Mouse (Mus musculus): Measurements from ENCODE around the gene Jmjd8.

GRCm38 (mm10) chr17:25835816-25836215, 7.1 kb downstream of the Jmjd8 start:
- TF ChIP-seq EP300 (IDR thresholded peaks at IDR 0.05; ENCODE audit: insufficient read depth, low read depth, low read length) (no peak), POLR2A (IDR thresholded peaks at IDR 0.05; ENCODE audit: insufficient read depth, low read length) (no peak)

All from ES-Bruce4 (cell line).